Mouse (Mus musculus): Measurements from ENCODE around the gene Cwc25.
A peak's percentile ranks its signal among the peaks of the same experiment; 100 is the strongest.

The Cwc25 gene

DNA sequence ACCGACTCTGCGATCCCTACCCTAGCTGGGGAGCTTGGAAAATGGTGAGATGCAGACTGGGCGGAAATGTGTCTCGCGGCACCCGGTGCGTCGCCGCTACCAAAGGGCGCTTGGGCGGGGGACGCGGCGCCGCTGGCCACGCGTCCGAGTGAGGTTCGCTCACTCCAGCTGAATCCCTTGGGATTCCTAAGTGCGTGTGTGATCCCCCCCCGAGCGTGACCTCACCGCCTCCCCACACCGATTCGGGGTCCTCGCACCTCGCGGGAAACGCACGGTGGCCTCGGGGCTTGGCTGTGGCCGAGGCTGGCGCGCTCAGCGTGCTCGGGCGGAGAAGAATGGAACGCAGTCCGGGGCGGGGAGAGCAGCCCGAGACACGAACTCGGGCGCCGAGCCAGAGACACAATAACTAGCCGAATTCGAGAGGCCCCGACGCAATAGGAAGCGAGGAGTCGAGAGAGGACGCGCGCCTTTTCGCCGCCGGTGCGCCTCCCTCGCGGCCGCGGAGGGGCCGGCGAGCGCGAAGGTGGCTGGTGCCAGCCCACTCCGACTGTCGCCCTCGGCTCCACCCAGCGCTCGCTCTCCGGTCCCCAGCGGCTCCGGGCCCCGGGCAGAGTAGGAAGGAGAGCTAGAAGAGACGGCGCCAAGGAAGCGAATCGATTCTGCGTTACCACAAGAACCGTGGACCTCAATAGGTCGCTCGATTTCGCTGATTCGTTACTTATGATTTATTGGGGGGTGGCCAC lies 66.2 kb downstream of the Cwc25 start, which contains the start of gene Pcgf2:
Gene Pcgf2 (minus strand): TSS at position 495 of the 743 bp plus-strand sequence.
- no peak for DNase-seq (ENCODE audit: low read depth, low spot score)

DNA sequence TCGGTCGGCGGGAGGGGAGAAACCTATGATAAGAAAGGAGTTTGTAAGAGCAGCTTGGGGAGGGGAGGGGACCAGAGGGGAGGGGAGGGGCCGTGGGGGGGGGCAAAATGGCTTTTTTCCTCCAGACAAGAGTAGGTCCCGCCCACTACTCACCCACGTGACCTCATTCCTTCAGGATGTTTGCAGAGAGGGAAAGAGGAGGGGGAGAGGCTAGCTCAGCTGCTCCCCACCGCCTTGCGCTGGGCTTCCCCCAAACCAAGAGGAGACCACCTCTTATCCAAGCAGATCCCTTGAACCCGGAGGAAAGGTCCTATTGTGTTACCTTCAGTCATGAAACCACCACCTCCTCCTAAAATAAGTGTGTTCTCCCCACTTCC lies 66.7 kb downstream of the Cwc25 start:
- peak; percentile 93 for DNase-seq (ENCODE audit: low read depth, low spot score)

DNA sequence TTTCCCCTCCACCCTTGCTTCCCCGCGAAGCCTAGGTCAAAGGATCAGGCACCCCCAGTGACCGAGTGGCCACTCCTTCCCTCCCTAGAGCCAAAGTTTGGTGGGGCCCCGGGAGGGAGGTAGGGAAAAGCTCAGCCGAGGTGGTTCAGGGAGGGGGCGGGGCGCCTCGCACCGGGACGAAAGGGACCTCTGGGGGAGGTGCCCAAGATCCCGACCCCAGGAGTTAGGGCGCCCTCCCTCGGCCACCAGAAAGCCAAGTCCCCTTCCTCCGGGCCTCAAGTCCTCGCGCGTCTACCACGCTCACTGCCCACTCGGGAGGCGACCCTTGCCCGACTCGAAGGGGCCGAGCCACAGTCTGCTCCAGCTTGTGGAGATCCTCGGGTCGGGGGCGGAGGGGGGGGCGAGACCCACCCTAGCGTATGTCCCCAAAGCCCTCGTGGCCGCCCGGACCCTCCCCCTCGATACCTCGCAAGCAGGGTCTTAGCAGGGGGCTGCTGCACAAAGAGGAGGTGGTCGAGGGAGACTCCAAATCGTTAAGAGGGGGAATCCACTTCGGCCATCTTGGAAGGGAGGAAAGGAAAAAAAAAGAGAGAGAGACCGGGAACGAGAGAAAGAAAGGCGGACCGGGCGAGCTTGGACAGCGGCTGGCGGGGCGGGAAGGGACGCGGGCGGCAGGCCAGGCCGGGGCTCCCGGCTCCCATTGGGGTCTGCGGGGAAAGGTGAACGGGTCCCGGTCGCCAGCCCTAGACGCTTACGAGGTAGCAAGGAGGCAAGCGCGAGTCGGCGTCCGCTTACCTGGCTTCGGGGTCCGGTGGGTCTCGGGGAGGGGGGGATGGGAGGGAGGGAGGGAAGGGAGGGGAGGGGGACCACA lies 67.4 kb downstream of the Cwc25 start:
- DNase-seq (ENCODE audit: low read depth, low spot score), result no peak

DNA sequence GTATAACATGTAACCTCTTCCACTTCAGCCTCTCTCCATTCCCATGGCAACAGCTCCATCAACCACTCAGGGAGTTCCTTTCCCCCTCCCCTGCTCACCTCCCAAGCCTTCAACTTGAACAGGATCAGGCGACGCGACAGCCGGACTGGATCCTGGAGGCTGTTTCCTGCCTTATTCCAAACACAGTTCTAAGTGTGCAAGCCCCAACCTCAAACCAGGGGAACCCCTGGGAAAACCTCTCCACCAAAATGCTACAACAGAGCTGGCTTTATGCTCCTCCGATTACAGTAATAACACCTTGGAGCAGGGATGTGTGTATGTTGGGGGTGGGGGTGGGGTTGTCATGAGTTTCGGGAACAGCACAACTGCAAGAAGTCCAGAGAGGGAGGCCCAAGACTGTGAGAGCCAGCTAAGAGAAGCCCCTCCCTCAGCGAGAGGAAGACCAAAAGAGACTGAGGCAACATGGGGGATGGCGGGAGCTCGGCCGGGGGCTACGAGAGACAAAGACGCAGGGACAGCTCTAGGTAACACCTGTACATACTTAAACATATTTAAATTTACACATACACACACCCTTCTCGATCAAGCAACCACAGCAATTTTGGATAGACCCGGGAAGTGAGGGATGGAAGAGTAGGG lies 68.3 kb downstream of the Cwc25 start:
- DNase-seq (ENCODE audit: low read depth, low spot score), result no peak

DNA sequence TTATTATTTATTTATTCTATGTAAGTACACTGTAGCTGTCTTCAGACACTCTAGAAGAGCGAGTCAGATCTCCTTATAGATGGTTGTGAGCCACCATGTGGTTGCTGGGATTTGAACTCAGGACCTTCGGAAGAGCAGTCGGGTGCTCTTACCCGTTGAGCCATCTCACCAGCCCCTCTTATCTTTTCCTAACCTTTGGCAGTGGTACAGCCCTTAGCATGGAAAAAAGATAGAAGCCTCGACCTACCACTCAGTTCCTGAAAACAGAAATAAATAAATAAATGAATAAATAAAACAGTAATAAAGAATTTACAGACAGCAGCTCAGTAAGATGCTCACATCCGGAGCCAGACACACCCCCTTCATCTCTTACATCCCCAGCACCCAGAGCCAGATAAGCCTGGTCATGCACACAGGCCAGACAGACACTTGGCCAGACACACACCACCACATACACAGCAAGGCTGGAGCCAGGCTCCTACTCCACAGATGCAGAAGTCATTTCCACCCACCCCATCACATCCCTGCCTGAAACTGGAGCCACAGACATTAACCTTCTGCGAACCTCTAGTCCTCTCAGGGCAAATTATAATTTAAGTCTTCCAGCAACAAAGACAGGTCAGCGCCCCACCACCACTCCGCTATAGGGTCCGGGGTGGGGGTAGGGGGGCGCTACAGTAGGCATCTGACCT lies 69.0 kb downstream of the Cwc25 start:
- no peak for DNase-seq (ENCODE audit: low read depth, low spot score)

DNA sequence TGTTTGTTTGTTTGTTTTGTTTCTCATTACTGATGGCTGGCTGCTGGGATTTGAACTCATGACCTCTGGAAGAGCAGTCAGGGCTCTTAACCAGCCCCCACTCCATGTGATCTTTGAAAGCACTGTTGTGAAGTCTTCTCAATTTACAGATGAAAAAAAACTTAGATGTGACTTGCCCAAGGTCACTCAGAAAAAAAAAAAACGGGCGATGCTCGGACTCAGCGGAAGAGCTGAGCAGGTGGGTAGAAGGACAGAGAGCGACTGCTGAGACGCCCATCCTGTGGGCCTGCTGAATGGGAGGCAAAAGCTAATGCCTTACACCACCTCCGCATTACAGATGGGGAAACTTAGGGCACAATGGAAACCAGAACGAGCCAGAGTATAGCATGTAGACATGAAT lies 69.7 kb downstream of the Cwc25 start:
- no peak for DNase-seq (ENCODE audit: low read depth, low spot score)

DNA sequence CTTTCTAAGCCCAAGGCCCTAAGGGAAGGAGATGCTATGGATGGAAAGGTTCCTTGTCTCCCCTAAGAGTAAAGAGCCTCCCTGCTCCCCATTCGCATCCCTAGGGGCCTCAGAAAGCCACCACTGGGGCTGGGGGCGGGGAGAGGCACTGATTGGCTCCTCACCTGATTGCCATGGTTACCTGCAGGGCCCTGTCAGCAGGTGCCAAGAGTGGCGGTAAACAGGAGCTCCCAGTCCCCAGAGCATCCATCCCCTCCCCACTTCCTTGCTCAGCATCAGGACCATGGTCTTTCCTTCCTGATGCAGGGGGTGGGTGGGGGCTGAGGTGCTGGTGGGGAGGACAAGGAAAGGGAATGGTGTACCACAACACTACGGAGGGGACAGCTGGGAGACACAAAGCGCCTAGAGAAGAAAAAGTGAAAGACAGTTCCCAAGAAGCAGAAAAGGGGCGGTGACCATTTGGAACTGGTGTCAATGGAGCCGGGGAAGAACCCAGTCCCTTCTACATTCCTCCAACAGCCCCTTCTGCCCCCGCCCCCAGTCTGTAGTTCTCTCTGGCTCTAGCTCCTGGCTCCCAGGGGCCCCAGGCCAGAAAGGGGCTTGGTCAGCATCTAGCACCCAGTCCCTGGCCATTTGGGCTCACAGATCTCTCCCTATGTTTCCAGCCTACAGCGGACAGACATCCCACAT lies 70.5 kb downstream of the Cwc25 start:
- DNase-seq (ENCODE audit: low read depth, low spot score), result no peak

Data from embryo, embryonic 11.5 days (tissue).